Mouse (Mus musculus) retina, embryonic 14.5 days (tissue): Measurements from ENCODE around the gene Cc2d2b.
A peak's percentile ranks its signal among the peaks of the same experiment; 100 is the strongest.

Experiments
- DNase-seq: peaks from one replicate; pipeline ENCODE4 v3.0.0-alpha.2; 2015; ENCODE audit warnings: low spot score

Cc2d2b gene

GRCm38 (mm10) chr19:40831416-40832201 is 83.1 kb downstream of the Cc2d2b start:
- peak; percentile 67 for DNase-seq

GRCm38 (mm10) chr19:40832361-40832760 is 83.8 kb downstream of the Cc2d2b start:
- DNase-seq, result no peak

GRCm38 (mm10) chr19:40834436-40834835 is 85.9 kb downstream of the Cc2d2b start:
- DNase-seq, result no peak

GRCm38 (mm10) chr19:40838205-40838604 is 89.7 kb downstream of the Cc2d2b start:
- DNase-seq, result no peak

GRCm38 (mm10) chr19:40840303-40840702 is 91.8 kb downstream of the Cc2d2b start:
- no peak for DNase-seq

GRCm38 (mm10) chr19:40841083-40841482 is 92.5 kb downstream of the Cc2d2b start:
- no peak for DNase-seq

GRCm38 (mm10) chr19:40841593-40841992 is 93.0 kb downstream of the Cc2d2b start:
- DNase-seq, result no peak

GRCm38 (mm10) chr19:40844731-40845130 is 96.2 kb downstream of the Cc2d2b start:
- no peak for DNase-seq

GRCm38 (mm10) chr19:40849391-40849790 is 100.8 kb downstream of the Cc2d2b start:
- DNase-seq, result no peak

- no peak for DNase-seq
Measured at GRCm38 (mm10) chr19:40859555-40859954, 111.0 kb downstream of the Cc2d2b start.

- no peak for DNase-seq
Measured at GRCm38 (mm10) chr19:40868284-40868683, 119.7 kb downstream of the Cc2d2b start.

- DNase-seq, result no peak
Measured at GRCm38 (mm10) chr19:40869425-40870105, 121.0 kb downstream of the Cc2d2b start.

- peak; percentile 98 for DNase-seq
Measured at GRCm38 (mm10) chr19:40872955-40873665, 124.6 kb downstream of the Cc2d2b start.
